Mouse (Mus musculus): ENCODE data around the gene Pex11a. TPM values are rescaled to one million over a fixed set of nuclear protein-coding genes. Genes with fewer than 3 reads are reported as not detected.

Gene Pex11a
- polyA plus RNA-seq, 1 experiment from 2014 or later, result 14.5 TPM

- Histone ChIP-seq H3K4me3 (ENCODE audit: low read length) (no peak overlapping the region), H3K4me1 (replicated peaks; ENCODE audit: control insufficient read depth, insufficient read depth, low read length) (no peaks in the 10 kb centered on the region), H3K27me3 (ENCODE audit: control insufficient read depth, insufficient read depth, low read depth, low read length) (no peaks in the 10 kb centered on the region), H3K9ac (ENCODE audit: low read length) (no peak overlapping the region), H3K36me3 (ENCODE audit: control insufficient read depth, insufficient read depth, low read length) (no peaks in the 10 kb centered on the region), H3K27ac (ENCODE audit: low read length) (no peak overlapping the region), H3K4me2 (ENCODE audit: low read depth, low read length) (no peak overlapping the region), H3K9me3 (ENCODE audit: control insufficient read depth, low read length) (no peaks in the 10 kb centered on the region)
- ATAC-seq (ENCODE audit: low read depth), result peak; percentile 41; the same call in 1 of the 2 replicates
- WGBS, result 5% methylated on average over 8 of the region's 8 CpGs
Observed at GRCm38 (mm10) chr7:79729169-79729568, 13.8 kb downstream of the Pex11a start.

DNA sequence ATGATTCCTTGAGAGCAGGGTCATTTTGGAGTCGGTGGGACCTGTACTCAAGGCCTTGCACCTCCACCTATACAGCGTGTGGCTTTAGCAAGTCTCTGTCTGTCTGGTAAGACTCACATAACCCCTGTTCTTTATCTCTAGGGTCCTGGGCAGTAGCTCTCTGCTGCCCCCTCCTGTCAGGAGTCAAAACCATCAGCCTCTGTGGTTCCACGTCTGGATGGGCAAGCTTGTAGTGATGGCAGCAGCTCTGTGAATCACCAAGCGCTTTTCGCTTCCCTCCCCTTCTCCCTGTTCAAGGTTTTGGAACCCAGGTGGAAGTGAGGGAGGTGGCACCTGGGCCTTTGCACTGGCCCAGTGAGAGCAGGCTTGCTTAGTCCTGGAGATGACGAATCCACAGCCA lies 14.7 kb downstream of the Pex11a start:
- ATAC-seq (ENCODE audit: low read depth), result peak; percentile 56
- no peak overlapping the region for H3K27ac ChIP-seq (ENCODE audit: low read length)
- WGBS, result 31% methylated on average over 6 of the region's 6 CpGs
- H3K9ac ChIP-seq (ENCODE audit: low read length), result no peak overlapping the region
- H3K4me2 ChIP-seq (ENCODE audit: low read depth, low read length), result no peak overlapping the region
- H3K4me1 ChIP-seq (replicated peaks; ENCODE audit: control insufficient read depth, insufficient read depth, low read length), result no peaks in the 10 kb centered on the region
- H3K9me3 ChIP-seq (ENCODE audit: control insufficient read depth, low read length), result no peaks in the 10 kb centered on the region
- no peak overlapping the region for H3K4me3 ChIP-seq (ENCODE audit: low read length)
- H3K27me3 ChIP-seq (ENCODE audit: control insufficient read depth, insufficient read depth, low read depth, low read length), result no peaks in the 10 kb centered on the region
- H3K36me3 ChIP-seq (ENCODE audit: control insufficient read depth, insufficient read depth, low read length), result no peaks in the 10 kb centered on the region

- Histone ChIP-seq H3K9me3 (ENCODE audit: control insufficient read depth, low read length) (no peaks in the 10 kb centered on the region), H3K27ac (ENCODE audit: low read length) (no peak overlapping the region), H3K4me1 (replicated peaks; ENCODE audit: control insufficient read depth, insufficient read depth, low read length) (no peaks in the 10 kb centered on the region), H3K4me3 (ENCODE audit: low read length) (no peak overlapping the region), H3K36me3 (ENCODE audit: control insufficient read depth, insufficient read depth, low read length) (no peaks in the 10 kb centered on the region), H3K4me2 (ENCODE audit: low read depth, low read length) (no peak overlapping the region), H3K27me3 (ENCODE audit: control insufficient read depth, insufficient read depth, low read depth, low read length) (peaks cover 5% of the 10 kb centered on the region; the same call in 1 of the 2 replicates), H3K9ac (ENCODE audit: low read length) (no peak overlapping the region)
- 6% methylated on average over 2 of the region's 2 CpGs for WGBS
- 0 out of 2 replicates have a peak, but pooled peaks have one; percentile 41 for ATAC-seq (ENCODE audit: low read depth)
Observed at GRCm38 (mm10) chr7:79727091-79727490, 15.8 kb downstream of the Pex11a start.

- Histone ChIP-seq H3K9ac (ENCODE audit: low read length) (peak overlapping the region; percentile 82), H3K27me3 (ENCODE audit: control insufficient read depth, insufficient read depth, low read depth, low read length) (peaks cover 8% of the 10 kb centered on the region; the same call in 1 of the 2 replicates), H3K4me3 (ENCODE audit: low read length) (peak overlapping the region; percentile 65), H3K27ac (ENCODE audit: low read length) (peak overlapping the region; percentile 15; the same call in 1 of the 2 replicates), H3K4me2 (ENCODE audit: low read depth, low read length) (peak overlapping the region; percentile 91), H3K9me3 (ENCODE audit: control insufficient read depth, low read length) (no peaks in the 10 kb centered on the region), H3K4me1 (replicated peaks; ENCODE audit: control insufficient read depth, insufficient read depth, low read length) (peaks cover 8% of the 10 kb centered on the region; the same call in 1 of the 2 replicates), H3K36me3 (ENCODE audit: control insufficient read depth, insufficient read depth, low read length) (no peaks in the 10 kb centered on the region)
- under 1% methylated on average over 48 of the region's 48 CpGs for WGBS
- peak; percentile 82 for ATAC-seq (ENCODE audit: low read depth)
Observed at GRCm38 (mm10) chr7:79721386-79721977, 21.4 kb downstream of the Pex11a start.

GRCm38 (mm10) chr7:79715187-79715981 lies 27.5 kb downstream of the Pex11a start, which contains the start of gene Kif7:
Gene Kif7 (minus strand): TSS chr7:79715720.
- peak; percentile 98 for ATAC-seq (ENCODE audit: low read depth)
- Histone ChIP-seq H3K4me1 (replicated peaks; ENCODE audit: control insufficient read depth, insufficient read depth, low read length) (peaks cover 4% of the 10 kb centered on the region; the same call in 1 of the 2 replicates), H3K36me3 (ENCODE audit: control insufficient read depth, insufficient read depth, low read length) (no peaks in the 10 kb centered on the region), H3K4me2 (ENCODE audit: low read depth, low read length) (peak within 1 kb of the TSS; percentile 65), H3K27me3 (ENCODE audit: control insufficient read depth, insufficient read depth, low read depth, low read length) (peaks cover 5% of the 10 kb centered on the region; the same call in 1 of the 2 replicates), H3K27ac (ENCODE audit: low read length) (no peak within 1 kb of the TSS; the same call in 1 of the 2 replicates), H3K9me3 (ENCODE audit: control insufficient read depth, low read length) (no peaks in the 10 kb centered on the region), H3K9ac (ENCODE audit: low read length) (peak within 1 kb of the TSS; percentile 81), H3K4me3 (ENCODE audit: low read length) (peak within 1 kb of the TSS; percentile 80)
- under 1% methylated on average over 39 of the region's 55 CpGs for WGBS

GRCm38 (mm10) chr7:79710831-79711230 lies 32.1 kb downstream of the Pex11a start:
- Histone ChIP-seq H3K4me2 (ENCODE audit: low read depth, low read length) (no peak overlapping the region), H3K4me3 (ENCODE audit: low read length) (no peak overlapping the region)

GRCm38 (mm10) chr7:79710130-79710607 lies 32.8 kb downstream of the Pex11a start:
- peak; percentile 83 for ATAC-seq (ENCODE audit: low read depth)
- Histone ChIP-seq H3K9ac (ENCODE audit: low read length) (peak overlapping the region; percentile 57), H3K4me2 (ENCODE audit: low read depth, low read length) (peak overlapping the region; percentile 77), H3K4me1 (replicated peaks; ENCODE audit: control insufficient read depth, insufficient read depth, low read length) (peaks cover 6% of the 10 kb centered on the region; the same call in 1 of the 2 replicates), H3K27ac (ENCODE audit: low read length) (no peak overlapping the region), H3K4me3 (ENCODE audit: low read length) (peak overlapping the region; percentile 50), H3K27me3 (ENCODE audit: control insufficient read depth, insufficient read depth, low read depth, low read length) (peaks cover 14% of the 10 kb centered on the region; the same call in 1 of the 2 replicates), H3K9me3 (ENCODE audit: control insufficient read depth, low read length) (no peaks in the 10 kb centered on the region), H3K36me3 (ENCODE audit: control insufficient read depth, insufficient read depth, low read length) (no peaks in the 10 kb centered on the region)
- 2% methylated on average over 45 of the region's 55 CpGs for WGBS

More at GRCm38 (mm10) chr7:79710831-79711230, 32.1 kb downstream of the Pex11a start:
- Histone ChIP-seq H3K4me1 (replicated peaks; ENCODE audit: control insufficient read depth, insufficient read depth, low read length) (peaks cover 6% of the 10 kb centered on the region; the same call in 1 of the 2 replicates), H3K9ac (ENCODE audit: low read length) (no peak overlapping the region), H3K27me3 (ENCODE audit: control insufficient read depth, insufficient read depth, low read depth, low read length) (peaks cover 14% of the 10 kb centered on the region; the same call in 1 of the 2 replicates), H3K9me3 (ENCODE audit: control insufficient read depth, low read length) (no peaks in the 10 kb centered on the region), H3K36me3 (ENCODE audit: control insufficient read depth, insufficient read depth, low read length) (no peaks in the 10 kb centered on the region), H3K27ac (ENCODE audit: low read length) (no peak overlapping the region)
- no peak for ATAC-seq (ENCODE audit: low read depth)
- WGBS, result 57% methylated on average over 17 of the region's 17 CpGs

DNA sequence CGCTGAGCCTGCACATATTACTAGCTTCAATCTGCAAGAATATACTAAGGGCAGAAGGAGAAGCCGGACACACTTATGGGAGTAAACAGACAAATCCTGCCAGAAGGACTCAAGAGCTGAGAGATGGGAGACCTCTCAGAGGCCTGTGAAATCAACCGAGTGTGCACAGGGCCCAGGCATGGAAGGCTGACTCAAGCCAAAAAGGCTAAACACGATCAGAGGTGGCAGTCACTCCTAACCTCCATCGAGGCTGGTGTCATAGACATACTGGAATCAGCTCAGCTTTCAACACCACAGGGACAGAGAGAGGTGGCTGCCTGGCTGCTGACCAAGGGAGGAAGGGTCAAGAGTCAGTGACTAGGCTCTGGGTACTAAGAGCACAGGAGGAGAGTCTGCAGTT lies 37.7 kb downstream of the Pex11a start:
- peaks cover 7% of the 10 kb centered on the region for H3K36me3 ChIP-seq (ENCODE audit: control insufficient read depth, insufficient read depth, low read length)
- ATAC-seq (ENCODE audit: low read depth), result no peak
- H3K4me2 ChIP-seq (ENCODE audit: low read depth, low read length), result no peak overlapping the region
- no peak overlapping the region for H3K9ac ChIP-seq (ENCODE audit: low read length)
- H3K9me3 ChIP-seq (ENCODE audit: control insufficient read depth, low read length), result no peaks in the 10 kb centered on the region
- no peak overlapping the region for H3K4me3 ChIP-seq (ENCODE audit: low read length)
- H3K27me3 ChIP-seq (ENCODE audit: control insufficient read depth, insufficient read depth, low read depth, low read length), result peaks cover 7% of the 10 kb centered on the region; the same call in 1 of the 2 replicates
- peaks cover 2% of the 10 kb centered on the region; the same call in 1 of the 2 replicates for H3K4me1 ChIP-seq (replicated peaks; ENCODE audit: control insufficient read depth, insufficient read depth, low read length)
- 74% methylated on average over 5 of the region's 5 CpGs for WGBS
- H3K27ac ChIP-seq (ENCODE audit: low read length), result no peak overlapping the region

- Histone ChIP-seq H3K27ac (ENCODE audit: low read length) (no peak overlapping the region), H3K36me3 (ENCODE audit: control insufficient read depth, insufficient read depth, low read length) (peaks cover 12% of the 10 kb centered on the region), H3K27me3 (ENCODE audit: control insufficient read depth, insufficient read depth, low read depth, low read length) (no peaks in the 10 kb centered on the region), H3K4me2 (ENCODE audit: low read depth, low read length) (no peak overlapping the region), H3K9ac (ENCODE audit: low read length) (no peak overlapping the region), H3K4me3 (ENCODE audit: low read length) (no peak overlapping the region), H3K9me3 (ENCODE audit: control insufficient read depth, low read length) (no peaks in the 10 kb centered on the region), H3K4me1 (replicated peaks; ENCODE audit: control insufficient read depth, insufficient read depth, low read length) (no peaks in the 10 kb centered on the region)
- 72% methylated on average over 16 of the region's 16 CpGs for WGBS
- ATAC-seq (ENCODE audit: low read depth), result no peak
Observed at GRCm38 (mm10) chr7:79702755-79703154, 40.2 kb downstream of the Pex11a start.

All from lung, embryonic 16.5 days (tissue).